Mouse (Mus musculus) small intestine, adult 2 months (tissue): ENCODE results near the gene Nudt17.

Source experiments
- CTCF ChIP-seq: fragments of 200-500 bp; IDR thresholded peaks from 2 replicates; pipeline ENCODE4 v1.5.1; 2012; ENCODE audit warnings: low read depth, mild to moderate bottlenecking, control low read depth, inconsistent platforms, low read length, moderate library complexity, mixed read lengths; ENCODE audit not compliant: insufficient replicate concordance, insufficient read length; ENCODE audit errors: extremely low read depth
- POLR2A ChIP-seq: fragments of 200-500 bp; IDR thresholded peaks from 2 replicates; pipeline ENCODE4 v1.6.1; 2012; ENCODE audit warnings: low read depth, mild to moderate bottlenecking, control low read depth, inconsistent platforms, low read length, moderate library complexity

DNA sequence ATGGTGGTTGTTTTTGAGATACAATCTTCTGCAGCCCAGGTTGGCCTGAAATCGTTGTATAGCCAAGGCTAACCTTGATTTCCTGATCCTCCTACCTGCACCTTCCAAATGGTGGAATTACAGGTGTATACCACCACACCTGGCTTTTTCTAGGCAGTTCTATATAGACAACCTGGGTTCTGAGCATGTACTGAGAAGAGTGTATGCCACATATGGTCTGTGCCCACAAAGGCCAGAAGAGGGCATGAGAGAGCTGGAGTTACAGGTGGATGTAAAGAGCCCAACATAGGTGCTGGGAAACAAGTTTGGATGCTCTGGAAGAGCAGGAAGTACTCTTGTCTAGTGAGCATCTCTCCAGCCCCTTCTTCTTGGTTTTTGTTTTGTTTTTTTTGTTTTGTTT, 41.0 kb downstream of the Nudt17 start:
- TF ChIP-seq CTCF (no peak), POLR2A (no peak)
